Mouse (Mus musculus) limb, embryonic 14.5 days (tissue): ENCODE results near the gene Pcbp3. TPM values are rescaled to one million over a fixed set of nuclear protein-coding genes. Genes with fewer than 3 reads are reported as not detected.

Experiments
- ATAC-seq: fragments of 200-750 bp; cut with Nextera tagmentation; 2 replicates; pipeline ENCODE4 v1.8.0; 2017; ENCODE audit warnings: low read depth, moderate number of reproducible peaks, moderate TSS enrichment; ENCODE audit not compliant: low FRiP score
- DNase-seq: peaks from one replicate; pipeline ENCODE4 v3.0.0-alpha.2; 2015; ENCODE audit warnings: low spot score
- H3K27ac ChIP-seq: fragments of 300-500 bp; sonication (generic); replicated peaks from 2 replicates; pipeline ENCODE4 v1.5.1; 2014; ENCODE audit warnings: low read depth, mild to moderate bottlenecking, low read length, moderate library complexity, mixed read lengths
- H3K27me3 ChIP-seq: fragments of 300-500 bp; sonication (generic); 2 replicates; pipeline ENCODE4 v1.6.1; 2014; ENCODE audit warnings: low read length, mixed read lengths; ENCODE audit not compliant: control insufficient read depth, insufficient read depth
- H3K36me3 ChIP-seq: fragments of 300-500 bp; sonication (generic); 2 replicates; pipeline ENCODE4 v1.6.1; 2014; ENCODE audit warnings: mild to moderate bottlenecking, low read length, moderate library complexity, mixed read lengths; ENCODE audit not compliant: control insufficient read depth, insufficient read depth
- H3K4me1 ChIP-seq: fragments of 300-500 bp; sonication (generic); 2 replicates; pipeline ENCODE4 v1.6.1; 2014; ENCODE audit warnings: antibody characterized with exemption, low read length, mixed read lengths; ENCODE audit not compliant: control insufficient read depth, insufficient read depth
- H3K4me2 ChIP-seq: fragments of 300-500 bp; sonication (generic); replicated peaks from 2 replicates; pipeline ENCODE4 v1.6.1; 2014; ENCODE audit warnings: low read depth, mild to moderate bottlenecking, low read length, moderate library complexity; ENCODE audit not compliant: severe bottlenecking
- H3K4me3 ChIP-seq: fragments of 300-500 bp; sonication (generic); replicated peaks from 2 replicates; pipeline ENCODE4 v1.5.1; 2014; ENCODE audit warnings: low read length
- H3K9ac ChIP-seq: fragments of 300-500 bp; sonication (generic); 2 replicates; pipeline ENCODE4 v1.6.1; 2014; ENCODE audit warnings: mild to moderate bottlenecking, low read depth, low read length, moderate library complexity; ENCODE audit not compliant: severe bottlenecking
- H3K9me3 ChIP-seq: fragments of 300-500 bp; sonication (generic); 2 replicates; pipeline ENCODE4 v1.6.1; 2016; ENCODE audit warnings: low read length; ENCODE audit not compliant: control insufficient read depth
- POLR2A ChIP-seq: fragments of 200-500 bp; IDR thresholded peaks from 2 replicates; pipeline ENCODE4 v1.8.0; 2012; ENCODE audit warnings: inconsistent platforms, mild to moderate bottlenecking, moderate library complexity, borderline replicate concordance; ENCODE audit not compliant: insufficient read depth, insufficient read length; ENCODE audit errors: extremely low read depth
- WGBS: fragments of 180-500 bp; shearing (Covaris S2); extraction: QIAGEN DNeasy Blood & Tissue Kit; methylation state at CpG from one replicate; pipeline ENCODE4 v1.1.7; 2014; 5-methylcytosine and 5-hydroxymethylcytosine counted together
- polyA plus RNA-seq, 2 experiments: library from polyadenylated mRNA; depleted of rRNA in 1 of 2; stranded (reverse) in 1 of 2; unstranded in 1 of 2; fragments of >200 nt; fragmentation: Nextera tagmentation in 1 of 2; extraction: Ambion mirVana in 1 of 2; gene quantifications; 2 replicates each; pipeline versions ENCODE4 v1.2.1 to v1.2.3; 2012 to 2014

The Pcbp3 gene
- polyA plus RNA-seq, 2 experiments: 11.5 to 16.4 TPM

GRCm38 (mm10) chr10:76931122-76931521 lies 30.6 kb downstream of the Pcbp3 start:
- TF ChIP-seq POLR2A: no peak
- DNase-seq: peak; percentile 82
- no peaks in the 10 kb centered on the region for H3K9me3 ChIP-seq
- no peak; the same call in 1 of the 2 replicates for ATAC-seq
- H3K27ac ChIP-seq: no peak overlapping the region
- 62% methylated on average over 6 of the region's 6 CpGs for WGBS
- H3K4me2 ChIP-seq: no peak overlapping the region
- H3K9ac ChIP-seq: no peak overlapping the region
- H3K36me3 ChIP-seq: no peaks in the 10 kb centered on the region
- no peaks in the 10 kb centered on the region for H3K27me3 ChIP-seq
- H3K4me3 ChIP-seq: no peak overlapping the region
- peaks cover 7% of the 10 kb centered on the region; the same call in 1 of the 2 replicates for H3K4me1 ChIP-seq

GRCm38 (mm10) chr10:76924441-76924840 lies 37.2 kb downstream of the Pcbp3 start:
- H3K4me3 ChIP-seq: no peak overlapping the region
- no peak for TF ChIP-seq POLR2A
- H3K4me2 ChIP-seq: no peak overlapping the region
- H3K27ac ChIP-seq: no peak overlapping the region
- no peaks in the 10 kb centered on the region for H3K27me3 ChIP-seq
- DNase-seq (no peak), ATAC-seq (no peak)
- H3K4me1 ChIP-seq: no peaks in the 10 kb centered on the region
- WGBS: 40% methylated on average over 2 of the region's 2 CpGs
- no peak overlapping the region for H3K9ac ChIP-seq
- no peaks in the 10 kb centered on the region for H3K9me3 ChIP-seq
- H3K36me3 ChIP-seq: no peaks in the 10 kb centered on the region

- DNase-seq (no peak), ATAC-seq (no peak)
- H3K27me3 ChIP-seq: no peaks in the 10 kb centered on the region
- no peak overlapping the region for H3K4me2 ChIP-seq
- no peaks in the 10 kb centered on the region for H3K4me1 ChIP-seq
- no peaks in the 10 kb centered on the region for H3K36me3 ChIP-seq
- H3K4me3 ChIP-seq: no peak overlapping the region
- no peaks in the 10 kb centered on the region for H3K9me3 ChIP-seq
- no peak overlapping the region for H3K27ac ChIP-seq
- H3K9ac ChIP-seq: no peak overlapping the region
- WGBS: 85% methylated on average over 3 of the region's 3 CpGs
- TF ChIP-seq POLR2A: no peak
Measured at GRCm38 (mm10) chr10:76918086-76918485, 43.6 kb downstream of the Pcbp3 start.

GRCm38 (mm10) chr10:76906434-76906833 lies 55.3 kb downstream of the Pcbp3 start:
- TF ChIP-seq POLR2A: no peak
- Histone ChIP-seq H3K4me3 (no peak overlapping the region), H3K4me1 (peaks cover 12% of the 10 kb centered on the region), H3K9me3 (no peaks in the 10 kb centered on the region), H3K4me2 (no peak overlapping the region), H3K27me3 (no peaks in the 10 kb centered on the region), H3K36me3 (no peaks in the 10 kb centered on the region), H3K27ac (no peak overlapping the region), H3K9ac (no peak overlapping the region)
- 56% methylated on average over 10 of the region's 10 CpGs for WGBS
- DNase-seq (no peak), ATAC-seq (no peak)

GRCm38 (mm10) chr10:76905935-76906341 lies 55.7 kb downstream of the Pcbp3 start:
- Histone ChIP-seq H3K4me1 (peaks cover 12% of the 10 kb centered on the region), H3K36me3 (no peaks in the 10 kb centered on the region), H3K4me2 (no peak overlapping the region), H3K27ac (no peak overlapping the region), H3K4me3 (no peak overlapping the region), H3K27me3 (no peaks in the 10 kb centered on the region), H3K9ac (no peak overlapping the region), H3K9me3 (no peaks in the 10 kb centered on the region)
- ATAC-seq (no peak), DNase-seq (no peak)
- 64% methylated on average over 14 of the region's 14 CpGs for WGBS
- no peak for TF ChIP-seq POLR2A

- no peak for ATAC-seq
Measured at GRCm38 (mm10) chr10:76903694-76904093, 58.0 kb downstream of the Pcbp3 start.

More at GRCm38 (mm10) chr10:76903694-76904093, 58.0 kb downstream of the Pcbp3 start:
- no peaks in the 10 kb centered on the region for H3K9me3 ChIP-seq
- 50% methylated on average over 3 of the region's 3 CpGs for WGBS
- H3K4me2 ChIP-seq: no peak overlapping the region
- H3K4me1 ChIP-seq: peaks cover 12% of the 10 kb centered on the region
- no peak overlapping the region for H3K9ac ChIP-seq
- TF ChIP-seq POLR2A: no peak
- H3K27ac ChIP-seq: no peak overlapping the region
- no peaks in the 10 kb centered on the region for H3K36me3 ChIP-seq
- no peaks in the 10 kb centered on the region for H3K27me3 ChIP-seq
- peak; percentile 11 for DNase-seq
- no peak overlapping the region for H3K4me3 ChIP-seq
